Mouse (Mus musculus): ENCODE measurements around the gene Lrpap1.

Lrpap1 gene

GRCm38 (mm10) chr5:35104960-35105921 is at the start of gene Lrpap1:
Gene Lrpap1, minus strand, starts transcription at chr5:35105766.
- peak; percentile 81 to 86 for DNase-seq (ENCODE audit: low spot score in 2 of 2)

GRCm38 (mm10) chr5:35149939-35150338 is 44.4 kb upstream of the Lrpap1 start:
- DNase-seq (ENCODE audit: low spot score in 2 of 2), result no peak

GRCm38 (mm10) chr5:35149526-35149925 is 44.0 kb upstream of the Lrpap1 start:
- no peak for DNase-seq (ENCODE audit: low spot score in 2 of 2)

- no peak for DNase-seq (ENCODE audit: low spot score in 2 of 2)
Observed at GRCm38 (mm10) chr5:35147963-35148767, 42.6 kb upstream of the Lrpap1 start.

GRCm38 (mm10) chr5:35147155-35147962 is 41.8 kb upstream of the Lrpap1 start:
- DNase-seq (ENCODE audit: low spot score in 2 of 2), result no peak

GRCm38 (mm10) chr5:35146747-35147146 is 41.2 kb upstream of the Lrpap1 start:
- no peak for DNase-seq (ENCODE audit: low spot score in 2 of 2)

GRCm38 (mm10) chr5:35144716-35145115 is 39.1 kb upstream of the Lrpap1 start:
- DNase-seq (ENCODE audit: low spot score in 2 of 2), result no peak

- no peak for DNase-seq (ENCODE audit: low spot score in 2 of 2)
Observed at GRCm38 (mm10) chr5:35143460-35144245, 38.1 kb upstream of the Lrpap1 start.

GRCm38 (mm10) chr5:35142910-35143309 is 37.3 kb upstream of the Lrpap1 start:
- DNase-seq (ENCODE audit: low spot score in 2 of 2), result no peak

- DNase-seq (ENCODE audit: low spot score in 2 of 2), result no peak
Observed at GRCm38 (mm10) chr5:35141316-35141715, 35.8 kb upstream of the Lrpap1 start.

- no peak for DNase-seq (ENCODE audit: low spot score in 2 of 2)
Observed at GRCm38 (mm10) chr5:35138183-35138611, 32.6 kb upstream of the Lrpap1 start.

GRCm38 (mm10) chr5:35137510-35138182 is 32.1 kb upstream of the Lrpap1 start:
- no peak for DNase-seq (ENCODE audit: low spot score in 2 of 2)

- no peak for DNase-seq (ENCODE audit: low spot score in 2 of 2)
Observed at GRCm38 (mm10) chr5:35135903-35136302, 30.3 kb upstream of the Lrpap1 start.

GRCm38 (mm10) chr5:35134286-35134685 is 28.7 kb upstream of the Lrpap1 start:
- no peak for DNase-seq (ENCODE audit: low spot score in 2 of 2)

- no peak for DNase-seq (ENCODE audit: low spot score in 2 of 2)
Observed at GRCm38 (mm10) chr5:35133468-35133867, 27.9 kb upstream of the Lrpap1 start.

- no peak for DNase-seq (ENCODE audit: low spot score in 2 of 2)
Observed at GRCm38 (mm10) chr5:35132278-35132980, 26.9 kb upstream of the Lrpap1 start.

GRCm38 (mm10) chr5:35131773-35132172 is 26.2 kb upstream of the Lrpap1 start:
- peak; percentile 74 to 79 for DNase-seq (ENCODE audit: low spot score in 2 of 2)

- no peak for DNase-seq (ENCODE audit: low spot score in 2 of 2)
Observed at GRCm38 (mm10) chr5:35131237-35131636, 25.7 kb upstream of the Lrpap1 start.

- no peak for DNase-seq (ENCODE audit: low spot score in 2 of 2)
Observed at GRCm38 (mm10) chr5:35129767-35130191, 24.2 kb upstream of the Lrpap1 start.

- DNase-seq (ENCODE audit: low spot score in 2 of 2), result no peak
Observed at GRCm38 (mm10) chr5:35129208-35129607, 23.6 kb upstream of the Lrpap1 start.

All from heart, adult 9 months (tissue).